Mouse (Mus musculus) kidney, adult 8-10 months (tissue): ENCODE measurements at regions not wholly inside any gene's neighbourhood (a gene's known extent, or its start where the extent isn't known, plus 50 kb on each side); places are given as distances from the start of the nearest gene placed in this dataset.

Experiments used
- DNase-seq, 2 experiments: peaks; one replicate each; pipeline ENCODE4 v3.0.0; 2022

GRCm38 (mm10) chr11:15218671-15219070 is 619.6 kb downstream of the Pom121l12 start:
- no peak for DNase-seq

GRCm38 (mm10) chr11:15221856-15222255 is 622.8 kb downstream of the Pom121l12 start:
- DNase-seq: no peak

DNA sequence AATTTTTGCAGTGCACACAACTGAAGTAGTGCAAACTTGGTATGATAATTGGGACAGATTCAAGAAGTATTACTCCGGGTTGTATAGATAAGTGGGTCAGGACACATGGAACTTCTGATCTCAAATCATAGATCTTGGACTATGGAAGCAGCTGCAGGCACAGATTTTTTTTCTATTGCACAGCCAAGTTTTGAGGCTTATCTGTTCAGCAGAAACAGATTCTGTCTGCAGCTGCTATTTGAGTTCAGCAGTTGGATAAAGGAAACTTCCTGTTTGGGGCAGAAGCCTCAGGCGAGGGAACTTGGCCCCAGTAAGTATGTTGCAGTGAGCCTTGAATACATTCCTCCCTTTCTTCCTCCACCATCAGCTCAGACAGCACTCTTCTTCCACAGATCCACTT is 650.9 kb downstream of the Pom121l12 start:
- no peak for DNase-seq

DNA sequence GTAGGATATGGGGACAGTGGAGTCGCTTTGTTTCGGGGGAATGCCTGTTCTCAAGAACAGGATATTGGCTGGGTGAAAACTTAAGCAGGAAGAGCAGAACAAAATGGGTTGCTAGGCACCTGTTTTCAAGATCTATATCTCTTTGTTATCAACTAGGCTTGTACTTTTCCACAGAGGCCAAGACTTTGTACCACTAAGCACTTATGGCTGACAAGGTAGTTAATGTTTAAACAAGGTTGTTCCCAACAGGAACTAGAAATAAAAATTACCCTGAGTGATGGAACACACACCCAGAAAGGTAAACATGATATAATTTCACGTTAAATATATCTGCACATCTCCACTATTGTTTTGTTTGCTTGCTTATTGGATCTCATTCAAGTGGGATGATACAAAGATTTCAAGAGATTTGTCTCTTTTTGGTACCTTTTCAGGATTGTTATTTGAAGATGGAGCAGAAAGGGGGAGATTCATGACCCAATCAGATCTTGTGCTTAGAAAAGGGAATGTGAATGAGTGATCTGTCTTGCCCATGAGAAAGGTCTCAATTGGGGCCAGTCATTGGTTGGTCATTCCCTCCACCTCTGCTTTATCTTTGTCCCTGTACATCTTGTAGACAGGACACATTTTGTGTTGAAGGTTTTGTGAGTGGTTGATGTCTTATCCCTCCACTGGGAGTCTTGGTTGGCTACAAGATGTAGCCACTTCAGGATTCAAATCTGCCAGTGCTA is 675.1 kb downstream of the Pom121l12 start:
- peak in 1 of 2 experiments; percentile 0 for DNase-seq

GRCm38 (mm10) chr11:15308457-15308856 is 709.4 kb downstream of the Pom121l12 start:
- no peak for DNase-seq
